Comparison of ENCODE assay signal across 8 mouse cellular contexts in genomic region chr5:132229644-132230357, GRCm38 (mm10).
DNase-seq lines count a peak whose midpoint lies in the region; ATAC-seq and TF ChIP-seq lines count a peak whose summit lies in the region.
"Had no signal": no experiment of that assay in that cellular context is flagged by ENCODE, and none has a peak within 500 bp of the region (broad histone marks: within the 10 kb centered on the region; RNA-seq: fewer than 3 reads in every experiment).

No protein-coding gene starts in this region.

- no peak overlapping the region for H3K9ac ChIP-seq in heart, embryonic 13.5 days
- no peak overlapping the region for H3K9ac ChIP-seq in kidney, postnatal 0 days (ENCODE audit: low read depth, low read length)
- H3K9ac ChIP-seq in limb, embryonic 14.5 days (ENCODE audit: low read depth, low read length, severe bottlenecking), result no peak overlapping the region
- H3K9ac ChIP-seq in neural tube, embryonic 12.5 days, result no peak overlapping the region

- TF ChIP-seq CTCF in kidney, postnatal 0 days (IDR thresholded peaks at IDR 0.05; ENCODE audit: low read depth), result no peak

- TF ChIP-seq POLR2A in limb, embryonic 14.5 days (IDR thresholded peaks at IDR 0.05; ENCODE audit: borderline replicate concordance, extremely low read depth, insufficient read depth, insufficient read length), result no peak

- peak overlapping the region; percentile 64 for H3K27ac ChIP-seq in heart, embryonic 13.5 days (replicated peaks)
- no peak overlapping the region for H3K27ac ChIP-seq in kidney, postnatal 0 days
- 0 out of 2 replicates have a peak overlapping the region, but pooled peaks have one; percentile 9 for H3K27ac ChIP-seq in limb, embryonic 14.5 days (replicated peaks; ENCODE audit: low read depth, low read length)
- no peak overlapping the region for H3K27ac ChIP-seq in neural tube, embryonic 12.5 days

- peak overlapping the region; percentile 55 for H3K4me2 ChIP-seq in heart, embryonic 13.5 days
- H3K4me2 ChIP-seq in kidney, postnatal 0 days (ENCODE audit: low read length), result no peak overlapping the region
- no peak overlapping the region for H3K4me2 ChIP-seq in limb, embryonic 14.5 days (replicated peaks; ENCODE audit: low read depth, low read length, severe bottlenecking)
- no peak overlapping the region for H3K4me2 ChIP-seq in neural tube, embryonic 12.5 days (replicated peaks)

- ATAC-seq in heart, embryonic 13.5 days (ENCODE audit: extremely low read depth, insufficient number of reproducible peaks, low FRiP score, low TSS enrichment), result peak; percentile 76
- no peak for ATAC-seq in kidney, postnatal 0 days (replicated peaks; ENCODE audit: low FRiP score, low read depth)
- peak; percentile 12; the same call in 1 of the 2 replicates for ATAC-seq in limb, embryonic 14.5 days (ENCODE audit: low FRiP score, low read depth)
- peak; percentile 82; the same call in 1 of the 2 replicates for ATAC-seq in neural tube, embryonic 12.5 days (ENCODE audit: low FRiP score, low read depth)

- H3K4me1 ChIP-seq in heart, embryonic 13.5 days, result peaks cover 39% of the 10 kb centered on the region
- H3K4me1 ChIP-seq in kidney, postnatal 0 days (replicated peaks; ENCODE audit: insufficient read depth, low read length), result peaks cover 11% of the 10 kb centered on the region; the same call in 1 of the 2 replicates
- H3K4me1 ChIP-seq in limb, embryonic 14.5 days (ENCODE audit: control insufficient read depth, insufficient read depth, low read length), result peaks cover 16% of the 10 kb centered on the region
- peaks cover 27% of the 10 kb centered on the region for H3K4me1 ChIP-seq in neural tube, embryonic 12.5 days

- peaks cover 16% of the 10 kb centered on the region for H3K27me3 ChIP-seq in heart, embryonic 13.5 days (replicated peaks)
- H3K27me3 ChIP-seq in kidney, postnatal 0 days (ENCODE audit: insufficient read depth, low read length), result no peaks in the 10 kb centered on the region
- no peaks in the 10 kb centered on the region for H3K27me3 ChIP-seq in limb, embryonic 14.5 days (ENCODE audit: control insufficient read depth, insufficient read depth, low read length)
- H3K27me3 ChIP-seq in neural tube, embryonic 12.5 days (replicated peaks), result no peaks in the 10 kb centered on the region

- H3K36me3 ChIP-seq in heart, embryonic 13.5 days, result peaks cover 5% of the 10 kb centered on the region; the same call in 1 of the 2 replicates
- H3K36me3 ChIP-seq in kidney, postnatal 0 days (ENCODE audit: insufficient read depth, low read length), result no peaks in the 10 kb centered on the region
- no peaks in the 10 kb centered on the region for H3K36me3 ChIP-seq in limb, embryonic 14.5 days (ENCODE audit: control insufficient read depth, insufficient read depth, low read length)
- no peaks in the 10 kb centered on the region for H3K36me3 ChIP-seq in neural tube, embryonic 12.5 days

- H3K9me3 ChIP-seq in heart, embryonic 13.5 days, result peaks cover 4% of the 10 kb centered on the region; the same call in 1 of the 2 replicates
- H3K9me3 ChIP-seq in kidney, postnatal 0 days (replicated peaks; ENCODE audit: low read length), result no peaks in the 10 kb centered on the region
- no peaks in the 10 kb centered on the region for H3K9me3 ChIP-seq in limb, embryonic 14.5 days (ENCODE audit: control insufficient read depth, low read length)
- H3K9me3 ChIP-seq in neural tube, embryonic 12.5 days, result no peaks in the 10 kb centered on the region

- DNase-seq in cerebellum, adult 8-10 months, result peak; percentile 43
- peak; percentile 27 for DNase-seq in fibroblast of lung, adult 2 months (ENCODE audit: low read depth)
- peak; percentile 47 for DNase-seq in kidney, postnatal 0 days (ENCODE audit: low spot score)
- peak; percentile 38 for DNase-seq in limb, embryonic 14.5 days (ENCODE audit: low spot score)
- no peak for DNase-seq in thymus, postnatal 10 days (ENCODE audit: low spot score in 2 of 2)

- H3K4me3 ChIP-seq in heart, embryonic 13.5 days, result no peak overlapping the region
- H3K4me3 ChIP-seq in kidney, postnatal 0 days (replicated peaks; ENCODE audit: low read depth, low read length), result no peak overlapping the region
- no peak overlapping the region for H3K4me3 ChIP-seq in limb, embryonic 14.5 days (replicated peaks; ENCODE audit: low read length)
- no peak overlapping the region for H3K4me3 ChIP-seq in neural tube, embryonic 12.5 days
- H3K4me3 ChIP-seq: myocyte had no signal

- WGBS in heart, embryonic 13.5 days, result 5% methylated on average over 8 of the region's 8 CpGs
- 24% methylated on average over 8 of the region's 8 CpGs for WGBS in kidney, postnatal 0 days
- 28% methylated on average over 8 of the region's 8 CpGs for WGBS in limb, embryonic 14.5 days
- 24% methylated on average over 8 of the region's 8 CpGs for WGBS in neural tube, embryonic 12.5 days

Comparison
In these comparisons a context has a peak if more than half of its experiments do, and no peak if none do; other contexts are left out.
1. DNase-seq: peak in cerebellum, adult 8-10 months (single experiment), fibroblast of lung, adult 2 months (single experiment), kidney, postnatal 0 days (single experiment) and limb, embryonic 14.5 days (single experiment); none in thymus, postnatal 10 days (0 of 2).
2. H3K27ac ChIP-seq: peak in heart, embryonic 13.5 days (single experiment) and limb, embryonic 14.5 days (single experiment); none in kidney, postnatal 0 days (single experiment) and neural tube, embryonic 12.5 days (single experiment).